Mouse (Mus musculus): ENCODE measurements at regions not wholly inside any gene's neighbourhood (a gene's known extent, or its start where the extent isn't known, plus 50 kb on each side); places are given as distances from the start of the nearest gene placed in this dataset.

DNA sequence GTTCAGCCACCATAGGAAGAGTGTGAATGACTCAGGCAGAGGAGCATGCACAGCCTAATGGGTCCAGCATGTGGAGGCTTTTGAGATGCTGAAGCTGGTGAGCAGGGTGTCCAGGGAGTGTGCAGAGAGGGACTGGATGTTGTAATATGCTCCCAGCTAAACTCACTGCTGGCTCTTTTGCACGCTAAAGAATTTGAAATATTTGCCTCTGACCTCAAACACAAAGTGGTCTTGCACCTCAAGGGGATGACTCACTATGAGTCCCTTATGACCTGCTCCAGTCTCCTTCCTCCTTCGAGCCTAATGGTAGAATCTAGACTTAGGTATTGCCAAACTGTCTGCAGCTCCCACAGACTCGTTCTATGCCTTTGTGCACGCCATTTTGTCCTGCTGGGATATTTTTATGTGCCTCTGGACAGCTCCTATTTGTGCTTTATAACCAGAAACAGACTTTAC is 55.0 kb upstream of the Slit3 start:
- no peak overlapping the region for H3K4me3 ChIP-seq (replicated peaks; ENCODE audit: low read length)
- ATAC-seq (ENCODE audit: low FRiP score, low read depth) (peak; percentile 82), DNase-seq (ENCODE audit: low spot score) (peak; percentile 34)
- no peak overlapping the region for H3K4me2 ChIP-seq (replicated peaks; ENCODE audit: low read depth, low read length, severe bottlenecking)
- H3K27ac ChIP-seq (replicated peaks; ENCODE audit: low read depth, low read length): peak overlapping the region; percentile 50; the same call in 1 of the 2 replicates
- H3K9ac ChIP-seq (ENCODE audit: low read depth, low read length, severe bottlenecking): no peak overlapping the region
- H3K9me3 ChIP-seq (ENCODE audit: control insufficient read depth, low read length): no peaks in the 10 kb centered on the region
- H3K27me3 ChIP-seq (ENCODE audit: control insufficient read depth, insufficient read depth, low read length): no peaks in the 10 kb centered on the region
- TF ChIP-seq POLR2A (IDR thresholded peaks at IDR 0.05; ENCODE audit: borderline replicate concordance, extremely low read depth, insufficient read depth, insufficient read length): no peak
- 11% methylated on average over 4 of the region's 4 CpGs for WGBS
- no peaks in the 10 kb centered on the region for H3K36me3 ChIP-seq (ENCODE audit: control insufficient read depth, insufficient read depth, low read length)
- peaks cover 21% of the 10 kb centered on the region for H3K4me1 ChIP-seq (ENCODE audit: control insufficient read depth, insufficient read depth, low read length)

- Histone ChIP-seq H3K4me3 (replicated peaks; ENCODE audit: low read length) (no peak overlapping the region), H3K4me2 (replicated peaks; ENCODE audit: low read depth, low read length, severe bottlenecking) (no peak overlapping the region), H3K27me3 (ENCODE audit: control insufficient read depth, insufficient read depth, low read length) (no peaks in the 10 kb centered on the region), H3K36me3 (ENCODE audit: control insufficient read depth, insufficient read depth, low read length) (no peaks in the 10 kb centered on the region), H3K27ac (replicated peaks; ENCODE audit: low read depth, low read length) (no peak overlapping the region), H3K9me3 (ENCODE audit: control insufficient read depth, low read length) (no peaks in the 10 kb centered on the region), H3K4me1 (ENCODE audit: control insufficient read depth, insufficient read depth, low read length) (peaks cover 27% of the 10 kb centered on the region), H3K9ac (ENCODE audit: low read depth, low read length, severe bottlenecking) (no peak overlapping the region)
- WGBS: 72% methylated on average over 6 of the region's 6 CpGs
- DNase-seq (ENCODE audit: low spot score): no peak
- TF ChIP-seq POLR2A (IDR thresholded peaks at IDR 0.05; ENCODE audit: borderline replicate concordance, extremely low read depth, insufficient read depth, insufficient read length): no peak
- no peak for ATAC-seq (ENCODE audit: low FRiP score, low read depth)
Measured at GRCm38 (mm10) chr11:35057791-35058190, 63.2 kb upstream of the Slit3 start.

DNA sequence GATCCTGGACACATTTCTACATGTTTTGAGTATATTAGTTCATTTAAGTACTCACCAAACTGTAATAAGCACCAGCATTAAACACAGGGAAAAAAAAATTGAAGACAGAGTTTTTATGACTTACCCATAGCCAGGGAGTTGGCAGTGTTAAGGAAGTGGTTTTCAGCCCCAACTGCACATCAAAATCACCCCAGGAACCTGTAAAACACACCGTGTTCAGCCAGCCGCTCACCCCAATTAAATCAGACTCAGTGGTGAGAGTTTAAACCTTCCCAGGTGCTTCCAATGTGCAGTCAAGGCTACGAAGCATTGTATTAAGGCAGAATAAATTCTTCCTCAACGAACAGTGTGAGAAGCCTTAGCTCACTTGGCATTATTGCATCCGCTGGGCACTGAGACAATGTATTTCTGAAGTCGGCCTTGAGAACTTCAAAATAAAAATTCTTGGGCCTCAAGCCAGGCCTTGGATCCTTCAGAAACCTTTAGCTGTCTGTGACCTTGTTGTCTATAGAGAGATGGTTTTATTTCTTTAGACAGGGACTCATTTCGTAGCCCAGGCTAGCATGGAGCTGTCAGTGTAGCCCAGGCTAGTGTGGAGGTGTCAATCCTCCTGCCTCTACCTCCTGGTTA is 65.4 kb upstream of the Slit3 start:
- no peak overlapping the region for H3K27ac ChIP-seq (replicated peaks; ENCODE audit: low read depth, low read length)
- TF ChIP-seq POLR2A (IDR thresholded peaks at IDR 0.05; ENCODE audit: borderline replicate concordance, extremely low read depth, insufficient read depth, insufficient read length): no peak
- no peaks in the 10 kb centered on the region for H3K27me3 ChIP-seq (ENCODE audit: control insufficient read depth, insufficient read depth, low read length)
- H3K4me1 ChIP-seq (ENCODE audit: control insufficient read depth, insufficient read depth, low read length): peaks cover 23% of the 10 kb centered on the region
- WGBS: 33% methylated on average over 7 of the region's 7 CpGs
- ATAC-seq (ENCODE audit: low FRiP score, low read depth) (peak; percentile 50), DNase-seq (ENCODE audit: low spot score) (peak; percentile 39)
- no peak overlapping the region for H3K9ac ChIP-seq (ENCODE audit: low read depth, low read length, severe bottlenecking)
- H3K9me3 ChIP-seq (ENCODE audit: control insufficient read depth, low read length): no peaks in the 10 kb centered on the region
- H3K4me2 ChIP-seq (replicated peaks; ENCODE audit: low read depth, low read length, severe bottlenecking): no peak overlapping the region
- H3K4me3 ChIP-seq (replicated peaks; ENCODE audit: low read length): no peak overlapping the region
- H3K36me3 ChIP-seq (ENCODE audit: control insufficient read depth, insufficient read depth, low read length): no peaks in the 10 kb centered on the region

DNA sequence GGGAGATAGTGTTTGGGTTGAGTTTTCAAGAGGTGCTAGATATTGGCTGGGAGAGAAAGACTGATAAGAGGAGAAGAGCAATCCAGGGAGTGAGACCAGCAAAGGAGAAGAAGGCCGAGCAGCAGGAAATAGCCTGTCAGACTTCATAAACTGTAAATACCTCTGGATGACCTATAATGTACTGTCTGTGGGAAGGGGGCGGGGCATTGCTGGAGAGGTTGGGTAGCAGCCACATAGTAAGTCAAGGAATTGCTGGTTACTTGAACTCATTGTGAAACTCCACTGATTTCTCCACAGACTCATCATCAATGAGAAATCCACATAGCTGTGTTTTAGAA is 67.4 kb upstream of the Slit3 start:
- 0 out of 2 replicates have a peak overlapping the region, but pooled peaks have one; percentile 10 for H3K4me2 ChIP-seq (replicated peaks; ENCODE audit: low read depth, low read length, severe bottlenecking)
- peak overlapping the region; percentile 33; the same call in 1 of the 2 replicates for H3K27ac ChIP-seq (replicated peaks; ENCODE audit: low read depth, low read length)
- ATAC-seq (ENCODE audit: low FRiP score, low read depth) (peak; percentile 62), DNase-seq (ENCODE audit: low spot score) (no peak)
- H3K9ac ChIP-seq (ENCODE audit: low read depth, low read length, severe bottlenecking): no peak overlapping the region
- H3K4me3 ChIP-seq (replicated peaks; ENCODE audit: low read length): no peak overlapping the region
- WGBS: 34% methylated on average over 2 of the region's 2 CpGs
- no peaks in the 10 kb centered on the region for H3K27me3 ChIP-seq (ENCODE audit: control insufficient read depth, insufficient read depth, low read length)
- no peak for TF ChIP-seq POLR2A (IDR thresholded peaks at IDR 0.05; ENCODE audit: borderline replicate concordance, extremely low read depth, insufficient read depth, insufficient read length)
- H3K4me1 ChIP-seq (ENCODE audit: control insufficient read depth, insufficient read depth, low read length): peaks cover 23% of the 10 kb centered on the region
- H3K36me3 ChIP-seq (ENCODE audit: control insufficient read depth, insufficient read depth, low read length): no peaks in the 10 kb centered on the region
- no peaks in the 10 kb centered on the region for H3K9me3 ChIP-seq (ENCODE audit: control insufficient read depth, low read length)

DNA sequence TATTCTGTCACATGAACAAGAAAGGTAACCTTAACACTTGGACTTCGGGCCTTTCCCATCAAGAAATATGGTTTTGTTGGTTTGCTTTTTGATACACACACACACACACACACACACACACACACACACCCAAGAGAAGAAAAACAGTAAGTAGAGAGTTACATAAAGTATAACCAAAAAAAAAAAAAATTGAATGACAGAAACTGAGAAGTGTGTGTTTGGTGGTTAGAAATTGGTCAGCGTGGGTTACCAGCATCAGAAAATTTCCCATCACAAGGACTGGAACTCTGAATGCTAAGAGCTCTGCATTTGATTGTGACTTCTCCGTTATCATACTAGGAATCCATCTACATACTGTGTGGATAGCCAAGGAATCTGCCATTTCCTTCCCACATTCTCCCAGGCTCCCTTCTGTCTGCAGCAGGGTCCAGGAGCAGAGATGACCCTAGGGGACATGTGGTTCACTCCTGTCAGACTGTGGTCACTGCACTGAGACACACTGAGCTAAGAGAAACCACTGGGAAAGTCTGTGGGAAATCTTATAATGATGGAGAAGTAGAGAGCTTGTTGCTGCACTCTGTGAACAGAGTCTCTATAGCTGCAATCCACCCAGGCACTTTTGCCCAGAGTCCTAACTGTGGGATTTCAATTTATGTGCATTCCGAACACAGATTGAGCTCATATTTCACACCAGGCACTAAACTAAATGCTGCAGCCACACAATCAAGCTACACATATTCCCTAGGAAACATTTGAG is 68.0 kb upstream of the Slit3 start:
- DNase-seq (ENCODE audit: low spot score) (peak; percentile 33), ATAC-seq (ENCODE audit: low FRiP score, low read depth) (peak; percentile 67)
- H3K9ac ChIP-seq (ENCODE audit: low read depth, low read length, severe bottlenecking): no peak overlapping the region
- no peaks in the 10 kb centered on the region for H3K9me3 ChIP-seq (ENCODE audit: control insufficient read depth, low read length)
- no peaks in the 10 kb centered on the region for H3K36me3 ChIP-seq (ENCODE audit: control insufficient read depth, insufficient read depth, low read length)
- peaks cover 23% of the 10 kb centered on the region for H3K4me1 ChIP-seq (ENCODE audit: control insufficient read depth, insufficient read depth, low read length)
- no peak for TF ChIP-seq POLR2A (IDR thresholded peaks at IDR 0.05; ENCODE audit: borderline replicate concordance, extremely low read depth, insufficient read depth, insufficient read length)
- 0 out of 2 replicates have a peak overlapping the region, but pooled peaks have one; percentile 10 for H3K4me2 ChIP-seq (replicated peaks; ENCODE audit: low read depth, low read length, severe bottlenecking)
- no peaks in the 10 kb centered on the region for H3K27me3 ChIP-seq (ENCODE audit: control insufficient read depth, insufficient read depth, low read length)
- 63% methylated on average over 4 of the region's 4 CpGs for WGBS
- H3K27ac ChIP-seq (replicated peaks; ENCODE audit: low read depth, low read length): peak overlapping the region; percentile 33
- H3K4me3 ChIP-seq (replicated peaks; ENCODE audit: low read length): no peak overlapping the region

Measured in limb, embryonic 14.5 days (tissue).